Mouse (Mus musculus): ENCODE results near the gene Gm10118. TPM values are rescaled to one million over a fixed set of nuclear protein-coding genes. Genes with fewer than 3 reads are reported as not detected.

The Gm10118 gene
- polyA plus RNA-seq (2015; fragmentation: Nextera tagmentation; extraction: Ambion mirVana) = 0.23 and 0.34 TPM in 2 replicates

- no peaks in the 10 kb centered on the region for H3K4me1 ChIP-seq
- H3K4me3 ChIP-seq = no peak within 1 kb of the TSS
- no peaks in the 10 kb centered on the region for H3K27me3 ChIP-seq
- no peaks in the 10 kb centered on the region for H3K36me3 ChIP-seq
- no peak within 1 kb of the TSS for H3K9ac ChIP-seq
- H3K27ac ChIP-seq = no peak within 1 kb of the TSS
- ATAC-seq (ENCODE audit: insufficient number of reproducible peaks, insufficient read depth, low FRiP score, low TSS enrichment, low read depth) = no peak
- H3K4me2 ChIP-seq = no peak within 1 kb of the TSS
- H3K9me3 ChIP-seq = no peaks in the 10 kb centered on the region
These were observed at the start of gene Gm10118 for GRCm38 (mm10) chr10:63927334-63927733. Gene Gm10118 (minus strand): TSS chr10:63927434.

DNA sequence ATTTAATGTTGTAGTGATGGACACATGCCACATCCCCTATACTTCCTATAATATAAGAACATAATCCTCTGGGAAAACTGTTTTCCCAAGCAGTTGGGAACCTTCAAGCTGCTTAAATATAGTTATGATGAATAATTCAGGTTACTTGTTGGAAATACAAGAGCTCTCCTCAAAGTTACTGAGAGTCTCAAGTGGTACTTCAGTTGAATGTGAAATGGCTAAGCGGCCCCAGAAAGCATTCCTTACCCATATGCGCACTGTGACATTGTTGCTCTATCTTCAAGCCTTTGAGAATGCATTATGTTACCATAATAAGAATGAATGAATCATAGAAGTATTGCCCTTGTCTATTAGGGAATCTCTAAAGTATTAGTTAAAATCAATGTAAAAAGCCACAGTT lies 45.1 kb upstream of the Gm10118 start:
- Histone ChIP-seq H3K36me3 (no peaks in the 10 kb centered on the region), H3K4me3 (no peak overlapping the region), H3K9ac (no peak overlapping the region), H3K4me2 (no peak overlapping the region), H3K27ac (no peak overlapping the region), H3K9me3 (no peaks in the 10 kb centered on the region), H3K4me1 (no peaks in the 10 kb centered on the region), H3K27me3 (no peaks in the 10 kb centered on the region)
- ATAC-seq (ENCODE audit: insufficient number of reproducible peaks, insufficient read depth, low FRiP score, low TSS enrichment, low read depth) = no peak
- 83% methylated on average over 2 of the region's 2 CpGs for WGBS

DNA sequence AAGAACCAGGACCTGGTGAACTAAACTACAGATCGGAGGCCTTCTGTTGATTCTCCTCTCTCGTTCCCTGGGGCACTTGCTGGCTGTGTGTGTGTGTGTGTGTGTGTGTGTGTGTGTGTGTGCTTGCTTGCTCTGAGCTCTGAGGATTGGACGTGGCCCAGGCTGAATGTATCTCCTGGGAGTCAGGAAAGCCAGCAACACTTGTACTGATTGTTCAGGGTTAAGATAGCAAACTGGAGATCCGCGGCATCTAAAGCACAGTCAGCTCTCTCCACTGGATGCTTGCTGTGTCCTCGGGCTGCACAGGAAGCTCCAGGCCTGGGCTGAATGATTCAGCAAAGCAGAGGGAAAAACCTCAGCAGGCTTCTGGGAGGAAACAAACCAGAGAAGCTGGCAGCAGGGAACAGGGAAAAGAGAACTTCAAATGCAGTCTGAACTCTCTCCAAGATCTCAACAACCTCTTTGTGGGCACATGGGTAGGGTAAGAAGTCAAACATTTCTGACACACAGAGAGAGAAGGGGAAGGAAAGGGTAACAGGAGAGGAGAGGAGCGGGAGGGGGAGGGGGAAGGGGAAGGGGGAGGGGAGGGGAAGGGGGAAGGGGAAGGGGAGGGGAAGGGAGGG lies 27.2 kb upstream of the Gm10118 start:
- 7% methylated on average over 6 of the region's 7 CpGs for WGBS
- H3K4me1 ChIP-seq = peaks cover 5% of the 10 kb centered on the region
- no peaks in the 10 kb centered on the region for H3K27me3 ChIP-seq
- no peaks in the 10 kb centered on the region for H3K9me3 ChIP-seq
- H3K27ac ChIP-seq = 0 out of 2 replicates have a peak overlapping the region, but pooled peaks have one; percentile 40
- no peak for ATAC-seq (ENCODE audit: insufficient number of reproducible peaks, insufficient read depth, low FRiP score, low TSS enrichment, low read depth)
- H3K36me3 ChIP-seq = no peaks in the 10 kb centered on the region
- no peak overlapping the region for H3K4me2 ChIP-seq
- H3K9ac ChIP-seq = no peak overlapping the region
- no peak overlapping the region for H3K4me3 ChIP-seq

- H3K4me1 ChIP-seq = peaks cover 5% of the 10 kb centered on the region
- no peaks in the 10 kb centered on the region for H3K36me3 ChIP-seq
- H3K27ac ChIP-seq = no peak overlapping the region
- no peaks in the 10 kb centered on the region for H3K27me3 ChIP-seq
- 90% methylated on average over 1 of the region's 1 CpGs for WGBS
- H3K9ac ChIP-seq = no peak overlapping the region
- H3K9me3 ChIP-seq = no peaks in the 10 kb centered on the region
- no peak for ATAC-seq (ENCODE audit: insufficient number of reproducible peaks, insufficient read depth, low FRiP score, low TSS enrichment, low read depth)
- H3K4me3 ChIP-seq = no peak overlapping the region
- H3K4me2 ChIP-seq = no peak overlapping the region
These were observed 24.2 kb upstream of the Gm10118 start for GRCm38 (mm10) chr10:63951481-63951880.

DNA sequence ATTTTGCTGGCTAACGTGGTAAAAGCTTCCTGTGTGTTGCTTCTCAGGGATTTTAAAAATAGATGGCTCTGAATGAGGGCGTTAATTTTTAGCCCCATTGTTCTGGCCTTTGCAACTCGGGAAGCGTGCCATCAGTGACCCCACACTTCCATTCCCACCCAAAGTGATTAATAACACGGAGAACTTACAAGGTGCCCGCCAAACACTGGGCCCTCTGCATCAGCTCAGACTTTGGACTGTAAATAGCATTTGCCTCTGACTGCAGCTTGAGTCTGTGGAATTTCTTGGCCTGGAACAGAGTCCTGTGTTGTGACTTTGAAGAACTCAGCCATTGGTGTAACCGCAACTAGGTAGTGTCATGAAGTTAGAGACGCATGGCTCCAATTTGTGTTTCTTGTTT lies 23.6 kb upstream of the Gm10118 start:
- Histone ChIP-seq H3K9me3 (no peaks in the 10 kb centered on the region), H3K27me3 (no peaks in the 10 kb centered on the region), H3K4me2 (no peak overlapping the region), H3K9ac (no peak overlapping the region), H3K4me3 (no peak overlapping the region), H3K36me3 (no peaks in the 10 kb centered on the region), H3K4me1 (peaks cover 5% of the 10 kb centered on the region), H3K27ac (no peak overlapping the region)
- WGBS = 65% methylated on average over 8 of the region's 8 CpGs
- no peak for ATAC-seq (ENCODE audit: insufficient number of reproducible peaks, insufficient read depth, low FRiP score, low TSS enrichment, low read depth)

DNA sequence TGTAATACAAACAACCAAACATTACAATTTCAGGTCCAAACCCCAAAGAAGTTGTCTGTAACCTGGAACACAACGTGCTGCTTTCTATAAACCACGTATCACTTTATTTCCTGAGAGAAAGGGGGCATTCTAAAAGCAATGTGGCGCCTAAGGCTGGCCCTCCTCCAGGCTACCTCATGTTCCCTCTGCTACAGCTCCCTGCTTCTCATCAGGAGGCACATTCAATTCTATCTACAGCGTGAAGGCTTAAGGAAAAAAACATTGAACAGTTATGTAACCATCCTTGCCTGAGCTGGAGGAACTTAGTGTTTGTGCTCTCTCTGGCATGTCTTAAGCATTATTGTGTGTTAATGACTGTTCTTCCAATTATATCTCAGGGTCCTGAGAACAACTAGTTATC lies 20.0 kb upstream of the Gm10118 start:
- Histone ChIP-seq H3K9me3 (no peaks in the 10 kb centered on the region), H3K9ac (no peak overlapping the region), H3K27me3 (no peaks in the 10 kb centered on the region), H3K4me3 (no peak overlapping the region), H3K36me3 (no peaks in the 10 kb centered on the region), H3K4me1 (no peaks in the 10 kb centered on the region), H3K27ac (no peak overlapping the region), H3K4me2 (no peak overlapping the region)
- ATAC-seq (ENCODE audit: insufficient number of reproducible peaks, insufficient read depth, low FRiP score, low TSS enrichment, low read depth) = no peak
- 80% methylated on average over 4 of the region's 4 CpGs for WGBS

DNA sequence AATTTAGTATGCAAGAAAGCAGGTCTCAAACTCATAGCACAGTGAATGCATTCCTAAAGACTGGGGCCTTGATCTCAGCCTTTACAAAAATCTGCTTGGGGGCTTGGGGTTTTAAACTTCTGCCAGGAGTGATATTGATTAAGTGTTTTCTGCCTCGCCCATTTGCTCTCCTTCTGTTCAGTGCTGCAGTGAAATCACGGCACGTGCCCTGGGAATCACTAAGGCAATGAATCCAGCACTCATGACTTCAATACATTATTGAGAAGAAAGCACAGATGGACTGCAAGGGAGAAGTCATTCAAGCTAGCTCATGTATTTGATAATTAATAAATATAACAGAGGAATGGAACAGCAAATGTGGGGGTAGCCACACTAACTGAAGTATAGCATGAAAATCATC lies 18.3 kb upstream of the Gm10118 start:
- H3K4me3 ChIP-seq = no peak overlapping the region
- H3K4me2 ChIP-seq = no peak overlapping the region
- H3K9me3 ChIP-seq = no peaks in the 10 kb centered on the region
- no peak overlapping the region for H3K27ac ChIP-seq
- WGBS = 68% methylated on average over 3 of the region's 3 CpGs
- no peak overlapping the region for H3K9ac ChIP-seq
- ATAC-seq (ENCODE audit: insufficient number of reproducible peaks, insufficient read depth, low FRiP score, low TSS enrichment, low read depth) = no peak
- H3K4me1 ChIP-seq = no peaks in the 10 kb centered on the region
- no peaks in the 10 kb centered on the region for H3K36me3 ChIP-seq
- H3K27me3 ChIP-seq = no peaks in the 10 kb centered on the region

GRCm38 (mm10) chr10:63933946-63934345 lies 6.7 kb upstream of the Gm10118 start:
- Histone ChIP-seq H3K4me2 (no peak overlapping the region), H3K4me3 (no peak overlapping the region), H3K4me1 (no peaks in the 10 kb centered on the region), H3K9ac (no peak overlapping the region), H3K36me3 (no peaks in the 10 kb centered on the region), H3K27me3 (no peaks in the 10 kb centered on the region), H3K9me3 (no peaks in the 10 kb centered on the region), H3K27ac (no peak overlapping the region)
- ATAC-seq (ENCODE audit: insufficient number of reproducible peaks, insufficient read depth, low FRiP score, low TSS enrichment, low read depth) = no peak
- WGBS = 73% methylated on average over 5 of the region's 5 CpGs

GRCm38 (mm10) chr10:63908878-63909277 lies 18.4 kb downstream of the Gm10118 start:
- H3K4me2 ChIP-seq = no peak overlapping the region
- H3K4me1 ChIP-seq = no peaks in the 10 kb centered on the region
- H3K9me3 ChIP-seq = no peaks in the 10 kb centered on the region
- no peak overlapping the region for H3K9ac ChIP-seq
- no peak for ATAC-seq (ENCODE audit: insufficient number of reproducible peaks, insufficient read depth, low FRiP score, low TSS enrichment, low read depth)
- no peaks in the 10 kb centered on the region for H3K27me3 ChIP-seq
- no peak overlapping the region for H3K27ac ChIP-seq
- H3K36me3 ChIP-seq = no peaks in the 10 kb centered on the region
- no peak overlapping the region for H3K4me3 ChIP-seq

GRCm38 (mm10) chr10:63899891-63900290 lies 27.3 kb downstream of the Gm10118 start:
- no peaks in the 10 kb centered on the region for H3K9me3 ChIP-seq
- no peaks in the 10 kb centered on the region for H3K4me1 ChIP-seq
- no peak for ATAC-seq (ENCODE audit: insufficient number of reproducible peaks, insufficient read depth, low FRiP score, low TSS enrichment, low read depth)
- no peak overlapping the region for H3K9ac ChIP-seq
- H3K4me2 ChIP-seq = no peak overlapping the region
- H3K4me3 ChIP-seq = no peak overlapping the region
- H3K27ac ChIP-seq = no peak overlapping the region
- no peaks in the 10 kb centered on the region for H3K36me3 ChIP-seq
- H3K27me3 ChIP-seq = no peaks in the 10 kb centered on the region

DNA sequence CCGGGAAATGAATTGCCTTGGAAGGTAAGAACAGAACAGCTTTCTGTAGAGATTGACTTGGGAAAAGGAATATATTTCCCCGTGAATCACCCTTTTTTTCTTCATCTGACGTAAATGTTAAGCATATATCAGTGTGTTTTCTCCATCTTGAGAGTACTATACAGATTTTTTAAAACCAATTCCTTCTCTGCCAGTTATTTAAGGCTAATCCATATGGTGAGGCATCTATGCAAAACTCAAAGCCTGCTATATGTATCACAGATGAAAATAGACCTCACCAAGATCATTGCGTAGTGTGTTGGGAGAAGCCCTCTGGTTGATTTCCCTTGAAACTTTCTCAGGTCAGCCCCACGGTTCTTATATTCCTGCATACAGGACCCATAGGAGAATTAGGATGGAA lies 32.6 kb downstream of the Gm10118 start:
- Histone ChIP-seq H3K4me3 (no peak overlapping the region), H3K4me2 (no peak overlapping the region), H3K9ac (no peak overlapping the region), H3K27me3 (no peaks in the 10 kb centered on the region), H3K36me3 (no peaks in the 10 kb centered on the region), H3K9me3 (no peaks in the 10 kb centered on the region), H3K27ac (no peak overlapping the region), H3K4me1 (no peaks in the 10 kb centered on the region)
- 88% methylated on average over 5 of the region's 5 CpGs for WGBS
- ATAC-seq (ENCODE audit: insufficient number of reproducible peaks, insufficient read depth, low FRiP score, low TSS enrichment, low read depth) = no peak

DNA sequence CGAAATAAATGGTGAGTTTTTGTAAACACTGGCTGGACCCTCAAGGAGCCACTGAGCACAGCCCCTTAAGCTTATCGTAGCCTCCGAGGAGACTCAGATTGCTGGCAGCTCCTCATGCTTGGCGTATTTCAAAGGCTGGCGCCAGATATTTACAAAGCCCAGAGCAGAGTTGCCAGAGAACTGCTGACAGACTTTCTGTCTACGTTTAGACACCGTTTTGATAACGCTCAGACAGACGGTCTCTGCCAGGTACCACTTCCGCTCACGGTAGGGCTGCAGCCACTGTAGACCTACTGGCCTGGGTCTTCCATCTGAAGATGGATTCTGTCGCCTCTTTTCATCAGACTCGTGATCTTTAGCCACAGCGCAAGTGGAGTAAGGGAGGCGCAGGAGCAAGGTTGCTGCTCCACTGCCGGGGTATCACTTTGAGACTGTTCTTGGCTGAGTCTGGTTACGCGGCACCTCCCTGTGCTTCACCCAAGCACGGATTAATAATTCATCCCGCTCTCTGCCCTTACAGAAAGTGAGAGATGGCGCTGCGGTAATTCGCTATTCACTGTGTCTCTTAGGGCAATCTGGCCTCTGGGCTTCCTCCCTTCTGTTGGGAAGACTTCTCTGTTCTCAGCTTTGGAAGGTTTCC lies 40.7 kb downstream of the Gm10118 start:
- 84% methylated on average over 23 of the region's 23 CpGs for WGBS
- ATAC-seq (ENCODE audit: insufficient number of reproducible peaks, insufficient read depth, low FRiP score, low TSS enrichment, low read depth) = no peak

More for the DNA sequence above, 40.7 kb downstream of the Gm10118 start:
- H3K27ac ChIP-seq = no peak overlapping the region
- H3K9ac ChIP-seq = no peak overlapping the region
- H3K4me3 ChIP-seq = no peak overlapping the region
- no peak overlapping the region for H3K4me2 ChIP-seq
- no peaks in the 10 kb centered on the region for H3K36me3 ChIP-seq
- no peaks in the 10 kb centered on the region for H3K27me3 ChIP-seq
- no peaks in the 10 kb centered on the region for H3K4me1 ChIP-seq
- H3K9me3 ChIP-seq = no peaks in the 10 kb centered on the region
